Mouse (Mus musculus) G1E (cell line): ENCODE measurements around the gene Prss44.

Source experiments
- CTCF ChIP-seq: IDR thresholded peaks from 2 replicates; pipeline ENCODE4 v1.5.1; 2012; ENCODE audit warnings: low read depth, low read length, inconsistent platforms, mixed read lengths
- GATA1 ChIP-seq: IDR thresholded peaks from 2 replicates; pipeline ENCODE4 v1.6.1; 2012; ENCODE audit warnings: borderline replicate concordance, low read length, inconsistent platforms, mixed read lengths

- TF ChIP-seq CTCF: no peak
- no peak for TF ChIP-seq GATA1
These were observed 38.3 kb upstream of the Prss44 start for GRCm38 (mm10) chr9:110775269-110776022.
